Mouse (Mus musculus) left cerebral cortex, postnatal 25 days (tissue): ENCODE data around the gene Bcl2l13. TPM values are rescaled to one million over a fixed set of nuclear protein-coding genes. Genes with fewer than 3 reads are reported as not detected.

Source experiments
- microRNA-seq, 2 experiments: library from miRNA; unstranded; fragments of <30 nt; microRNA quantifications; one replicate each; pipeline ENCODE4 v1.2.0; 2022
- total RNA-seq, 2 experiments: library from RNA; stranded (reverse); gene quantifications; 2 replicates each; pipeline ENCODE4 v1.2.3; 2021

Gene Bcl2l13
- total RNA-seq, 2 experiments from 2014 or later, result 45.9 to 48.5 TPM

Small RNA genes lying within 50 kb of the gene (microRNA-seq; reads per million reads assigned to microRNA genes)
- 0 reads per million in 2 experiments for gene Gm25193

Other genes starting within 250 kb of the Bcl2l13 start
- gene Cecr2, start 169.8 kb upstream of the Bcl2l13 start, total RNA-seq, result 1 to 10 TPM; 3.4 to 4.6 TPM
- 10 to 100 TPM; 65.3 to 66.5 TPM for gene Slc25a18, start 62.6 kb upstream of the Bcl2l13 start, total RNA-seq
- 100 to 1,000 TPM; 542 to 588 TPM for gene Atp6v1e1, start 13.4 kb upstream of the Bcl2l13 start, total RNA-seq
- gene Bid, start 80.6 kb downstream of the Bcl2l13 start, total RNA-seq, result 10 to 100 TPM in 1 of 2 experiments, 1 to 10 TPM in 1; 9.4 to 10.4 TPM